Mouse (Mus musculus): ENCODE results near the gene Zfp36l1.

GRCm38 (mm10) chr12:80135173-80135572 is 22.4 kb upstream of the Zfp36l1 start:
- TF ChIP-seq CTCF (IDR thresholded peaks at IDR 0.05; ENCODE audit: borderline replicate concordance, extremely low read depth, insufficient read depth, insufficient read length): no peak
- no peak for TF ChIP-seq POLR2A (IDR thresholded peaks at IDR 0.05; ENCODE audit: borderline replicate concordance, extremely low read depth, insufficient read depth, insufficient read length, poor library complexity, severe bottlenecking)
